Mouse (Mus musculus) MEL (cell line): Measurements from ENCODE around the gene Slc25a4.

Experiments used
- CTCF ChIP-seq, 3 experiments: IDR thresholded peaks in 2 of 3; conservative IDR thresholded peaks in 1 of 3; 2 replicates each; pipeline ENCODE4 v1.5.1; 2011 to 2012; ENCODE audit warnings: low read length in 3 of 3, low read depth in 2 of 3, mild to moderate bottlenecking in 2 of 3, improper control_type of control experiment in 1 of 3, inconsistent platforms in 1 of 3, mixed read lengths in 1 of 3, moderate library complexity in 1 of 3; ENCODE audit not compliant: control insufficient read depth in 1 of 3, insufficient read depth in 1 of 3, poor library complexity in 1 of 3, severe bottlenecking in 1 of 3
- GATA1 ChIP-seq: IDR thresholded peaks from 2 replicates; pipeline ENCODE4 v1.6.1; 2011; ENCODE audit warnings: low read depth, low read length, improper control_type of control experiment
- MEF2A ChIP-seq: IDR thresholded peaks from 2 replicates; pipeline ENCODE4 v1.6.1; 2014; ENCODE audit warnings: low read depth, mild to moderate bottlenecking, inconsistent platforms, low read length, improper control_type of control experiment; ENCODE audit not compliant: poor library complexity, insufficient replicate concordance, severe bottlenecking; ENCODE audit errors: extremely low read depth
- MXI1 ChIP-seq: IDR thresholded peaks from 2 replicates; pipeline ENCODE4 v1.6.1; 2011; ENCODE audit warnings: mild to moderate bottlenecking, low read depth, low read length, improper control_type of control experiment
- POLR2A ChIP-seq, 2 experiments: IDR thresholded peaks; 2 replicates each; pipeline ENCODE4 v1.6.1; 2011 to 2012; ENCODE audit warnings: low read length in 2 of 2, mild to moderate bottlenecking in 2 of 2, control low read depth in 1 of 2, improper control_type of control experiment in 1 of 2, low read depth in 1 of 2, moderate library complexity in 1 of 2; ENCODE audit not compliant: control insufficient read depth in 1 of 2, insufficient read depth in 1 of 2, poor library complexity in 1 of 2
- POLR2AphosphoS2 ChIP-seq: IDR thresholded peaks from 2 replicates; pipeline ENCODE4 v1.6.1; 2011; ENCODE audit warnings: low read length, improper control_type of control experiment
- TCF12 ChIP-seq: IDR thresholded peaks from 2 replicates; pipeline ENCODE4 v1.6.1; 2014; ENCODE audit warnings: low read depth, mild to moderate bottlenecking, inconsistent platforms, low read length, improper control_type of control experiment, moderate library complexity
- USF2 ChIP-seq, 2 experiments: IDR thresholded peaks; 2 replicates each; pipeline ENCODE4 v1.6.1; 2011 to 2012; ENCODE audit warnings: improper control_type of control experiment in 2 of 2, low read length in 2 of 2, borderline replicate concordance in 1 of 2, inconsistent platforms in 1 of 2, low read depth in 1 of 2, mild to moderate bottlenecking in 1 of 2; ENCODE audit not compliant: insufficient read depth in 1 of 2
- ZNF384 ChIP-seq: IDR thresholded peaks from 2 replicates; pipeline ENCODE4 v1.6.1; 2012; ENCODE audit warnings: low read depth, mild to moderate bottlenecking, inconsistent platforms, low read length, improper control_type of control experiment

DNA sequence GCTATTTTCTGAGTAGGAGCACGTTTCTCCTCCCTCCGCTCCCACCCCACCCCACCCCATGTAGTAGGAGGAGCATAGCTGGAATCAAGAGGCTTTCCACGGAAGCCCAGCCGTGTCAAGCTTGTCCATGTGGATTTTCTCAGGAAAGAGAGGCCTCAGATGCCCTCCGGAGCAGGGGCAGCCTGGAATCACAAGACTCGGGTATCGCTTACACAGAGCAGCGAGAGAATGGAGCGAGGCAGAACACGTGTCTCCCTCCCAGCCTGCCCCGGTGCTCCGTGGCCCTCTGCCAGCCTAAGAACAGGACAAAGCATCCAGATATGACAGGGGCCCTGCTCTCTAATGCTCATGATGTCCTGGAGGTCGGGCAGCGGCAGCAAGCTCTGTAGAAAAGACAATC, 5.8 kb upstream of the Slc25a4 start:
- no peak for TF ChIP-seq CTCF (IDR thresholded peaks at IDR 0.05 in 2 of 3, conservative IDR thresholded peaks at IDR 0.05 in 1 of 3; ENCODE audit: control insufficient read depth in 1 of 3, insufficient read depth in 1 of 3, low read depth in 2 of 3, low read length in 3 of 3, poor library complexity in 1 of 3, severe bottlenecking in 1 of 3)
- TF ChIP-seq MEF2A = no peak
- 0 out of 2 replicates have a peak, but pooled peaks have one; percentile 40 for TF ChIP-seq TCF12
- TF ChIP-seq GATA1 = no peak
- peak in 1 of 2 experiments; percentile 73; a peak in 2 of 4 replicates for TF ChIP-seq POLR2A (IDR thresholded peaks at IDR 0.05; ENCODE audit: control insufficient read depth in 1 of 2, insufficient read depth in 1 of 2, low read depth in 1 of 2, low read length in 2 of 2, poor library complexity in 1 of 2)
- TF ChIP-seq POLR2AphosphoS2 = peak; percentile 68; the same call in 1 of the 2 replicates
- TF ChIP-seq MXI1 = peak; percentile 95
- TF ChIP-seq USF2 (IDR thresholded peaks at IDR 0.05; ENCODE audit: borderline replicate concordance in 1 of 2, insufficient read depth in 1 of 2, low read depth in 1 of 2, low read length in 2 of 2) = 0 out of 4 replicates have a peak, but pooled peaks of 1 of the 2 experiments have one; percentile 26
- no peak for TF ChIP-seq ZNF384
